Mouse (Mus musculus) 3T3-L1 (cell line): ENCODE data around the gene Hddc3.

ENCODE experiments used
- DNase-seq: peaks from one replicate; pipeline ENCODE4 v3.0.0-alpha.2; 2015; ENCODE audit warnings: low read depth, low spot score

The Hddc3 gene

GRCm38 (mm10) chr7:80334848-80335247 lies 8.1 kb upstream of the Hddc3 start:
- no peak for DNase-seq

GRCm38 (mm10) chr7:80336932-80337331 lies 6.0 kb upstream of the Hddc3 start:
- no peak for DNase-seq

- no peak for DNase-seq
These were observed 3.5 kb upstream of the Hddc3 start for GRCm38 (mm10) chr7:80339371-80339770.

- DNase-seq: peak; percentile 98
These were observed 2.9 kb upstream of the Hddc3 start for GRCm38 (mm10) chr7:80339793-80340628.

- peak; percentile 82 for DNase-seq
These were observed 2.1 kb upstream of the Hddc3 start, which contains the start of gene Unc45a for GRCm38 (mm10) chr7:80340793-80341192. Unc45a (minus strand) TSS chr7:80341005.

- DNase-seq: no peak
These were observed 1.1 kb upstream of the Hddc3 start for GRCm38 (mm10) chr7:80341793-80342192.

GRCm38 (mm10) chr7:80343270-80344018 lies 540 bp downstream of the Hddc3 start:
- no peak for DNase-seq

- no peak for DNase-seq
These were observed 3.3 kb downstream of the Hddc3 start for GRCm38 (mm10) chr7:80346173-80346572.

- no peak for DNase-seq
These were observed 3.9 kb downstream of the Hddc3 start for GRCm38 (mm10) chr7:80346830-80347229.

GRCm38 (mm10) chr7:80347670-80348586 lies 5.0 kb downstream of the Hddc3 start:
- no peak for DNase-seq

- DNase-seq: no peak
These were observed 7.9 kb downstream of the Hddc3 start for GRCm38 (mm10) chr7:80350808-80351207.

GRCm38 (mm10) chr7:80352920-80353319 lies 10.0 kb downstream of the Hddc3 start:
- no peak for DNase-seq

GRCm38 (mm10) chr7:80356351-80356750 lies 13.4 kb downstream of the Hddc3 start:
- no peak for DNase-seq

GRCm38 (mm10) chr7:80357156-80357555 lies 14.3 kb downstream of the Hddc3 start:
- DNase-seq: no peak

- no peak for DNase-seq
These were observed 15.1 kb downstream of the Hddc3 start for GRCm38 (mm10) chr7:80358039-80358438.

GRCm38 (mm10) chr7:80360435-80360834 lies 17.5 kb downstream of the Hddc3 start:
- DNase-seq: peak; percentile 62

GRCm38 (mm10) chr7:80365759-80366158 lies 22.9 kb downstream of the Hddc3 start:
- no peak for DNase-seq

GRCm38 (mm10) chr7:80367232-80367631 lies 24.3 kb downstream of the Hddc3 start:
- no peak for DNase-seq

GRCm38 (mm10) chr7:80368009-80368408 lies 25.1 kb downstream of the Hddc3 start:
- no peak for DNase-seq

- DNase-seq: no peak
These were observed 25.9 kb downstream of the Hddc3 start for GRCm38 (mm10) chr7:80368635-80369421.

GRCm38 (mm10) chr7:80369461-80369860 lies 26.6 kb downstream of the Hddc3 start:
- no peak for DNase-seq
